Mouse (Mus musculus): ENCODE measurements at regions not wholly inside any gene's neighbourhood (a gene's known extent, or its start where the extent isn't known, plus 50 kb on each side); places are given as distances from the start of the nearest gene placed in this dataset.

DNA sequence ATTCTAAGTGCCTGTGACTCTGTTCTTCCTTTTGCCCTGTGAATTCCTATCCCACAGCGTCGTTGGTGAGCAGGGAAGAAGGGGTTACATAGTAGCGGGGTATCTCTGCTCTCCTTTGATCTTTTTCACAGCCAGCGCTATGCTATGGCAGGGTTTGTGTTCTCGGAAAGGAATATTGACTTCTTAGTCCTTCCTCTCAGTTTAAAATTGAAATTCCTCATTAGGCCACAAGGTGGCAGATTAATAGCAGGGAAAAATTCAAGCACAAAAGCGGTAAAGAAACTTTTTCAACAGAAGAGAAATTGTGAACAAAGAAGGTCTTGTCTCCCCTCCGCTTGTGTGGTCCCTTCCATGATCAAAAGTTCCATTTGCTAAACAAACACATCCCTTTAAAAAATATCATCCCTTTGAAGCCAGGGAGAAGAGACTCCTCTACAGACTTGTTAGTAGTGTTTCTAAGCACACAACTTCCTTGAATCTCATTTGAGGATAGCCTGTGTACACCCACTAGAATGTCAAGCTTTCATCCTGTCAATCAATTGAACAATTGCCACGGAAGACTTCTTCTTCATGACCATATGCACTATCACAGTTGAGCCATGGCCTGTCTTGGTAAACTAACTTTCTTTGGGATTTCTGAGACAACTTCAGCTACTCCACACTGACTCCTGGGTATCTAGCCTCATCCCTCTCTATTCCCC, 181.8 kb upstream of the Nampt start:
- TF ChIP-seq CTCF (IDR thresholded peaks at IDR 0.05; ENCODE audit: control insufficient read depth, insufficient read depth, insufficient replicate concordance, low read depth, low read length) (no peak), POLR2A (IDR thresholded peaks at IDR 0.05; ENCODE audit: control insufficient read depth, low read depth, low read length) (no peak)
- no peaks in the 10 kb centered on the region for H3K36me3 ChIP-seq (ENCODE audit: control insufficient read depth, insufficient read depth, low read length)
- H3K4me1 ChIP-seq (ENCODE audit: control insufficient read depth, insufficient read depth, low read length), result no peaks in the 10 kb centered on the region
- no peak overlapping the region for H3K4me3 ChIP-seq (ENCODE audit: control insufficient read depth, low read depth, low read length)
- H3K27ac ChIP-seq (ENCODE audit: control insufficient read depth, insufficient read depth, low read depth, low read length), result no peak overlapping the region
- no peaks in the 10 kb centered on the region for H3K27me3 ChIP-seq (ENCODE audit: control insufficient read depth, insufficient read depth, low read length)

DNA sequence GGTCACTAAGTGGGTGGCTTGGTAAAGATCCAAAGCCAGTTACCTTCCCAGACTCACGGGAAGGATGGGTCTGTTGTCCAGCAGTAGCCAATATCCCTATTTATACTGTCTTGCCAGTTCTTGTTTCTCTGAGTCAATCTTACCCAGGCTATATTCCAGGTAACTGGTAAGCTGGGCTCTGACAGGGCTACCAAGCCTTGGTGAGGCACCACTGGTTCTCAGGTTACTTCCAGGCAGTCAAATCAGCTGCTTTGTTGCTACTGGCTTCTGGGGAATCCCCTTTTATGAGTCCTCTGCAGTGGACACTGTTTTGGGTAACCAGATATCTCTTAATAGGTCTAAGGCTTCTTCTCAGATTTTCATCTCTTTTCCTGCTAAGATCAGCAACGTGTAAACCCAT, 178.8 kb upstream of the Nampt start:
- Histone ChIP-seq H3K27ac (ENCODE audit: control insufficient read depth, insufficient read depth, low read depth, low read length) (no peak overlapping the region), H3K36me3 (ENCODE audit: control insufficient read depth, insufficient read depth, low read length) (no peaks in the 10 kb centered on the region), H3K27me3 (ENCODE audit: control insufficient read depth, insufficient read depth, low read length) (no peaks in the 10 kb centered on the region), H3K4me3 (ENCODE audit: control insufficient read depth, low read depth, low read length) (no peak overlapping the region), H3K4me1 (ENCODE audit: control insufficient read depth, insufficient read depth, low read length) (no peaks in the 10 kb centered on the region)
- TF ChIP-seq POLR2A (IDR thresholded peaks at IDR 0.05; ENCODE audit: control insufficient read depth, low read depth, low read length) (no peak), CTCF (IDR thresholded peaks at IDR 0.05; ENCODE audit: control insufficient read depth, insufficient read depth, insufficient replicate concordance, low read depth, low read length) (no peak)

DNA sequence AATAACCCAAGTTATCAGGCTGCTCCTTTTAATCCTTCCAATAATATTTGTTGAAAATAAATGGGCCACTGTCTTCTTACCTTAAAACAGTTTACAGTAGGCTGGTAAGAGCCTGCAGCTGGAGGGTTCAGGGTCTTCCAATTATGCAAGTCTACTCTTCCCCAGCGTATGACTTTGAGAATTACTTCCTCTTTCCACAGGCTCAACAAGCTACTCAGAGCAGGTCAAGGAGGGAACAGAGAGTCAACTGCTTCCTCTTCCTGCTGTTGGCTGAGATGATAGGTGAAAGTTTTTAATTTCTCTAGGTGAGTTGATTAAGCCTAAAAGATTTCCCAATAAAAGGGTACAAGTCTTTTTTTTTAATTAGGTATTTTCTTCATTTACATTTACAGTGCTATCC, 176.9 kb upstream of the Nampt start:
- TF ChIP-seq CTCF (IDR thresholded peaks at IDR 0.05; ENCODE audit: control insufficient read depth, insufficient read depth, insufficient replicate concordance, low read depth, low read length) (no peak), POLR2A (IDR thresholded peaks at IDR 0.05; ENCODE audit: control insufficient read depth, low read depth, low read length) (no peak)
- Histone ChIP-seq H3K4me3 (ENCODE audit: control insufficient read depth, low read depth, low read length) (no peak overlapping the region), H3K4me1 (ENCODE audit: control insufficient read depth, insufficient read depth, low read length) (no peaks in the 10 kb centered on the region), H3K36me3 (ENCODE audit: control insufficient read depth, insufficient read depth, low read length) (no peaks in the 10 kb centered on the region), H3K27ac (ENCODE audit: control insufficient read depth, insufficient read depth, low read depth, low read length) (no peak overlapping the region), H3K27me3 (ENCODE audit: control insufficient read depth, insufficient read depth, low read length) (no peaks in the 10 kb centered on the region)

DNA sequence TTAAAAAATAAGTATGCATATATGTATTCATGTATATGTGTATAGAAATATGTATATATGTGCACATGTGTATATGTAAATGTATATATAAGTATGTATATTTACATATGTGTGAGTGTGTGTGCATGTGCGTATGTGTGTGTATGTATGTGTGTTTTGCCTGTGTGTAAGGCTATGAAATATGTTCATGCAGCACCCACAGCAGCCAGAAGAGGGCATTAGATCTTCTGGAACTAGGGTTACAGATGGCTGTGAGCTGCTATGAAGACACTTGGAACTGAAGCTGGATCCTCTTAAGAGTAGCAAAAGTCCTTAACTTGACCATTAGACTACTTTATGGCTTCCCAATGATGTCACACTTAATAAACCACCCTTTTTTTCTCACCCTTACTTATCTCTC, 166.2 kb upstream of the Nampt start:
- no peaks in the 10 kb centered on the region for H3K27me3 ChIP-seq (ENCODE audit: control insufficient read depth, insufficient read depth, low read length)
- no peaks in the 10 kb centered on the region for H3K36me3 ChIP-seq (ENCODE audit: control insufficient read depth, insufficient read depth, low read length)
- TF ChIP-seq CTCF (IDR thresholded peaks at IDR 0.05; ENCODE audit: control insufficient read depth, insufficient read depth, insufficient replicate concordance, low read depth, low read length) (no peak), POLR2A (IDR thresholded peaks at IDR 0.05; ENCODE audit: control insufficient read depth, low read depth, low read length) (no peak)
- H3K4me1 ChIP-seq (ENCODE audit: control insufficient read depth, insufficient read depth, low read length), result no peaks in the 10 kb centered on the region
- no peak overlapping the region for H3K4me3 ChIP-seq (ENCODE audit: control insufficient read depth, low read depth, low read length)
- no peak overlapping the region for H3K27ac ChIP-seq (ENCODE audit: control insufficient read depth, insufficient read depth, low read depth, low read length)

DNA sequence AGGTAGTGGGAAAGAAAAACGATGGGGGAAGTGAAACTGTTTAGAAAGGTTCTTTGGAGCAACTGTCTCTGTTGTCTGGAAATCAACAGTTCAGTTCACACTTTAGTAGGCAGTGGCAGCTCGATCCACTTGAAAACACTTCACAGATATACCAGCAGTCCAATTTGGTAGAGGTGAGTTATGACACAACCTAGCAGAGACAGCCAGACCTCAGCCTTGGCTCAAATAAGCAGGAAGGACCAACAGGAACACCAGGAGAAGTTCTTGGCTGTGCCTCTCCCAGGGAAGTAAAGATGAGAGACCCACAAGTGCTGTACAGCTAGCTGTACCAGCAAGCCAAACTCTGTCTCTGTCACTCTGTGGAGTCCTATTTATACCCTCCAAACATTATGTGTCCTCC, 163.2 kb upstream of the Nampt start:
- Histone ChIP-seq H3K4me1 (ENCODE audit: control insufficient read depth, insufficient read depth, low read length) (no peaks in the 10 kb centered on the region), H3K4me3 (ENCODE audit: control insufficient read depth, low read depth, low read length) (no peak overlapping the region), H3K27ac (ENCODE audit: control insufficient read depth, insufficient read depth, low read depth, low read length) (no peak overlapping the region), H3K36me3 (ENCODE audit: control insufficient read depth, insufficient read depth, low read length) (no peaks in the 10 kb centered on the region), H3K27me3 (ENCODE audit: control insufficient read depth, insufficient read depth, low read length) (no peaks in the 10 kb centered on the region)
- no peak for TF ChIP-seq CTCF (IDR thresholded peaks at IDR 0.05; ENCODE audit: control insufficient read depth, insufficient read depth, insufficient replicate concordance, low read depth, low read length)
- TF ChIP-seq POLR2A (IDR thresholded peaks at IDR 0.05; ENCODE audit: control insufficient read depth, low read depth, low read length), result no peak

DNA sequence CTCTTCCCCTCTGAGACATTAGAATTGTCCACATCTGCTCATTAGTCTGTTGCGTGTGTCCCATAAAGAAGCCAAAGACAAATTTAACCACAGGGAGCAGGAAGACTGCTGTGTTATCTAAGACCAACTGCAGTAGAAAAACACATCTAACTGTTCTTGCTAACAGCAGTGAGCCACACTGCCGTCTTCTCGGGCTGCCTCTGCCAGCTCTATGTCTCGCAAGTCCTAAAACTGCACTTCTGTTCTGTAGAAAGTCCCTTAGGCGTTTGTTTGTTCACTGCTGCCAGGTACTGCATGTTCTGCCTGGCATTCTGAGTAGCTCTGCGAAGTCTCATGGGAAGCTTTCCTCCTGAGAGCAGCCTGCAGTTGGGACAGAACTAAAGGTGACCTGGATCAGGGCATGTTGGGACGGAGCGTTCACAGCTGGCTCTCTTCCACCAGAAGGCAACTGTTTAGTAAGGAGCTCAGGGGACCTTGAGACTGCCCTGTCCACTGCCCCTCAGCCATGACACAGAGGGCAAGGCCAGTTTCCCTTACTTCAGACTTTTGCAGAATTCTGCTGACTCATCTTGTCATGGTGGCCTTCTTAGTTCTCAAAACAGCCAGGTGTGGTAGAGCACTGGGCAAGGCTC, 157.4 kb upstream of the Nampt start:
- H3K4me1 ChIP-seq (ENCODE audit: control insufficient read depth, insufficient read depth, low read length), result no peaks in the 10 kb centered on the region; the same call in 1 of the 2 replicates
- no peak overlapping the region for H3K4me3 ChIP-seq (ENCODE audit: control insufficient read depth, low read depth, low read length)
- peak overlapping the region; percentile 42; the same call in 1 of the 2 replicates for H3K27ac ChIP-seq (ENCODE audit: control insufficient read depth, insufficient read depth, low read depth, low read length)
- TF ChIP-seq CTCF (IDR thresholded peaks at IDR 0.05; ENCODE audit: control insufficient read depth, insufficient read depth, insufficient replicate concordance, low read depth, low read length) (no peak), POLR2A (IDR thresholded peaks at IDR 0.05; ENCODE audit: control insufficient read depth, low read depth, low read length) (no peak)
- H3K27me3 ChIP-seq (ENCODE audit: control insufficient read depth, insufficient read depth, low read length), result no peaks in the 10 kb centered on the region
- H3K36me3 ChIP-seq (ENCODE audit: control insufficient read depth, insufficient read depth, low read length), result no peaks in the 10 kb centered on the region

DNA sequence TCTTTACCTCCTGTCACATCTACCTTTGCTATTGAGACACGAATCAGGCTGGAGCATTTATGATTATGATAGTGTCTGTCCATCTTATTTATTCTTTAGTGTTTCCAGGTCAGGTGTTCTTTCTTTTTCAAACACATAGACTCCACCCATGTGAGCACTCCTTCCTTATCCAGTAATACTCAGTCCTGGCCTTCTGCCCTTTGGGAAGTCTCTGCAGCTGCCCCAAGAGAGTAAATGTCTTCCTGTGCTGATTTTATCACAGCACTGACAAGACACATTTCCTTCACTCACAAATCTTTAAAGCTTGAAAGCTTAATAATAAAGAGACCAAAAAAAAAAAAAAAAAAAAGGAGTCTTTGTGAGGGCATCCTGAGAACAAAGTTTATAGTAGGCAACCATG, 153.3 kb upstream of the Nampt start:
- no peak for TF ChIP-seq POLR2A (IDR thresholded peaks at IDR 0.05; ENCODE audit: control insufficient read depth, low read depth, low read length)
- TF ChIP-seq CTCF (IDR thresholded peaks at IDR 0.05; ENCODE audit: control insufficient read depth, insufficient read depth, insufficient replicate concordance, low read depth, low read length), result no peak
- H3K4me3 ChIP-seq (ENCODE audit: control insufficient read depth, low read depth, low read length), result no peak overlapping the region
- no peaks in the 10 kb centered on the region for H3K27me3 ChIP-seq (ENCODE audit: control insufficient read depth, insufficient read depth, low read length)
- no peaks in the 10 kb centered on the region; the same call in 1 of the 2 replicates for H3K4me1 ChIP-seq (ENCODE audit: control insufficient read depth, insufficient read depth, low read length)
- H3K36me3 ChIP-seq (ENCODE audit: control insufficient read depth, insufficient read depth, low read length), result no peaks in the 10 kb centered on the region
- no peak overlapping the region for H3K27ac ChIP-seq (ENCODE audit: control insufficient read depth, insufficient read depth, low read depth, low read length)
